Mouse (Mus musculus) adrenal gland, postnatal 14 days (tissue): ENCODE results near the gene Zfp536. TPM values are rescaled to one million over a fixed set of nuclear protein-coding genes. Genes with fewer than 3 reads are reported as not detected.

Source experiments
- DNase-seq: peaks from one replicate; pipeline ENCODE4 v3.0.0; 2021; ENCODE audit warnings: mixed read lengths
- total RNA-seq: library from RNA; stranded (reverse); gene quantifications from 2 replicates; pipeline ENCODE4 v1.2.3, GENCODE M21; 2021

Zfp536 gene
- total RNA-seq, 1 experiment from 2014 or later = 6.3 TPM

GRCm38 (mm10) chr7:37466477-37467243 is 306.8 kb downstream of the Zfp536 start:
- DNase-seq = no peak

- no peak for DNase-seq
These were observed 309.2 kb downstream of the Zfp536 start for GRCm38 (mm10) chr7:37464186-37464721.

- DNase-seq = no peak
These were observed 325.9 kb downstream of the Zfp536 start for GRCm38 (mm10) chr7:37447523-37447922.

GRCm38 (mm10) chr7:37439912-37440311 is 333.5 kb downstream of the Zfp536 start:
- no peak for DNase-seq

- no peak for DNase-seq
These were observed 334.2 kb downstream of the Zfp536 start for GRCm38 (mm10) chr7:37439117-37439844.

- DNase-seq = no peak
These were observed 335.6 kb downstream of the Zfp536 start for GRCm38 (mm10) chr7:37437887-37438286.

- no peak for DNase-seq
These were observed 340.3 kb downstream of the Zfp536 start for GRCm38 (mm10) chr7:37433156-37433555.

- DNase-seq = no peak
These were observed 342.0 kb downstream of the Zfp536 start for GRCm38 (mm10) chr7:37431471-37431870.

- DNase-seq = no peak
These were observed 347.4 kb downstream of the Zfp536 start for GRCm38 (mm10) chr7:37426061-37426460.

GRCm38 (mm10) chr7:37422966-37423365 is 350.5 kb downstream of the Zfp536 start:
- DNase-seq = no peak

Other genes with a start within 250 kb of the Zfp536 start
- gene Uri1, start 249.9 kb upstream of the Zfp536 start, total RNA-seq = 50.8 and 62.0 TPM in 2 replicates